Mouse (Mus musculus) fat pad, adult 2 months (tissue): ENCODE results near the gene Ackr2.

Experiments used
- DNase-seq: peaks from one replicate; pipeline ENCODE4 v3.0.0-alpha.2; 2011; ENCODE audit warnings: low read depth, low spot score; ENCODE audit errors: extremely low read depth

Gene Ackr2

GRCm38 (mm10) chr9:121915056-121915455 lies 16.9 kb downstream of the Ackr2 start:
- no peak for DNase-seq

DNA sequence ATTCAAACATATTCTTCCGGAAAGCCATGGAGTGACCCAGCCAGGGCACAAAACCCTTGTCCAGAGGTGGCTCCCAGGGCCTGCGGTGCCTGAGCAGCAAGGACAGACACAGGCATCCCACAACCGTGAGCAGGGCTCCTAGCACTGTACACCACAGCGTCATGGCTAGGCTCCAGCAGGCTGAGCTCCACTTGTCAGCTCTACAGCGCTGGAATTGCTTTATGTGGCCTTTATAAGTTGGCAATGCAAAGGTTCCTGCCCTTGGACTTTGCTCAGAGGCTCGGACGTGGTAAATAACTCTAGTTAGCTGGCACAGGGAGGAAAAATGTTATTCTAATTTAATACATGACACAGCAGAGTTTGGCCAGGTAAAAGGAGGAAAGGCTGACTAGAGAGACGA lies 17.9 kb downstream of the Ackr2 start, which contains the start of gene Cyp8b1:
Cyp8b1 (minus strand) TSS at position 204 of the 400 bp plus-strand sequence.
- no peak for DNase-seq

DNA sequence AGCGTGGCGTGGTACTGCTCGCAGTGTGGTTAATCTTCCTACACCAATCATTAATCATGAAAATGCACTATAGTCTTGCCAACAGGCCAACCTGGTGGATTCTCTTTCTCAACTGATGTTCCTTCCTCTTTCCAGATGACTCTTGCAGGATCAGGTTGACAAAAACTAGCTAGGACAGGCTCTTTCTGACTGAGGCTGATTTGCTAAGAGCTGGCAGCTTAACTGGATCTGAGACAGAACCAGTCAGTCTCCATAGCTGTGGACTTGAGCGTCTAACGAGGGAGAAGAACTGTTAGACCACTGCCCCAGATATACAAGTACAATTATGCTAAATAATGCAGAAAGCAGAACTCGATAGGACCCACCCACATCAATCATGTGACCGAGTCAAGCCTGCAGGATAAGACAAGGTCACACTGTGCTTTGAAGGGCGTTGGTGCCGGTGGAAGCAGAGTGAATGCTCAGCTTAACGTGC lies 20.9 kb downstream of the Ackr2 start:
- peak; percentile 92 for DNase-seq

- no peak for DNase-seq
Measured at GRCm38 (mm10) chr9:121923443-121923842, 25.3 kb downstream of the Ackr2 start.

DNA sequence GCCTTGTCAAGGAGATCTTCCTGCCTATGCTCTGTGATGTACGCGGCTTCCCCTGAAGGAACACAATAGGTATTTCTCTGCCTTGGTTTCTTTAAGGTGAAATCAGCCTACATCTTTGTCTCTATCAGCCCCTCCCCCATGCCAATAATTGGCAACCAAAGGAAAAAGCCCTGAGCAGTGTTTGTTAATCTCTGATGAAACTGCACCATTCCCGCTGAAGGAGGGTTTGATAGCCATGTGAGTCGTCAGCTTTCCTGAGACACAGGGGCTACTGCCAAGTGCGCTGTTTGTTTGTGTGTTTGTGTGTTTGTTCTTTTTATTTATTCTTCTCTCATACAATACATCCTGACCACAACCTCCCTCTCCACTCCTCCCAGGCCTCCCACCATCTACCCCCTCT lies 25.8 kb downstream of the Ackr2 start:
- no peak for DNase-seq

GRCm38 (mm10) chr9:121924901-121925560 lies 26.9 kb downstream of the Ackr2 start:
- no peak for DNase-seq

DNA sequence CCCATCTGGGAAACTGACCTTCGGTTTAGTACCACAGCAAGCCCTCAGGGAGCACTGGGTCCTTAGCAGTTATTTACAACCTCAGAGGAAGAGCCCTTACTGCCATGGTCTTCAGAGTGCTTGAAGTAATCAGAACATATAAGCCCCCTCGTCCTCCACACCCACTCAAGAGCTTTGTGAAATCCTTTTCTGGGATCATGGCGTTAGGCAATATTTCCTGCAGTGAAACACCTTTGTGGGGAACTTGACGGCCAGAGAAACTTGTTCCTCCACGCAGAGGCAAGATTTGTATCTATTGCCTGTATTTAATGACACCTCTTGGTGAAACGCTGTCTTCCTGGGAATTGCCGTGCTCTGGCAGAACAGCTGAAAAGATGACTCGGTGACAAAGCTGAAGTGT lies 27.8 kb downstream of the Ackr2 start:
- peak; percentile 94 for DNase-seq

GRCm38 (mm10) chr9:121926634-121927405 lies 28.7 kb downstream of the Ackr2 start:
- no peak for DNase-seq

- DNase-seq: no peak
Measured at GRCm38 (mm10) chr9:121927721-121928120, 29.6 kb downstream of the Ackr2 start.

DNA sequence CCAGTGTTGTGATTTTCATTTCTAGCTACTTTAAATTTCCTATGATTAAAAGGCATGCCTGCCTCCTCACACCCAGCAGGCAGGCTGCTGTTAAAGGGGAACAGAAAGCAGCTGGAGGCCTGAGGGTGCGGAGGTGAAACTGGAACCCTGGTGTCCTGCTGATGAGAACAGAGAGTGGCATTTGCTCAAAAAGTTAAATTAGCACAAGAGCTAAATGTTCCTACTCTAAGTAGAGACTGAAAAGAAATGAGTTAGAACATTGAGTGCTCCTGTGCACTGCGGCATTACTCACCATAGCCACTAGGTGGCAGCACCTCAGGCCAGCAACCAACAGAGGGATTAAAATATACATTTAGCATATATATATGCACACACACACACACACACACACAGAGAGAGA lies 30.3 kb downstream of the Ackr2 start:
- no peak for DNase-seq

- no peak for DNase-seq
Measured at GRCm38 (mm10) chr9:121934856-121935255, 36.7 kb downstream of the Ackr2 start.

GRCm38 (mm10) chr9:121936952-121937351 lies 38.8 kb downstream of the Ackr2 start:
- DNase-seq: no peak

- DNase-seq: no peak
Measured at GRCm38 (mm10) chr9:121937451-121937864, 39.3 kb downstream of the Ackr2 start.

DNA sequence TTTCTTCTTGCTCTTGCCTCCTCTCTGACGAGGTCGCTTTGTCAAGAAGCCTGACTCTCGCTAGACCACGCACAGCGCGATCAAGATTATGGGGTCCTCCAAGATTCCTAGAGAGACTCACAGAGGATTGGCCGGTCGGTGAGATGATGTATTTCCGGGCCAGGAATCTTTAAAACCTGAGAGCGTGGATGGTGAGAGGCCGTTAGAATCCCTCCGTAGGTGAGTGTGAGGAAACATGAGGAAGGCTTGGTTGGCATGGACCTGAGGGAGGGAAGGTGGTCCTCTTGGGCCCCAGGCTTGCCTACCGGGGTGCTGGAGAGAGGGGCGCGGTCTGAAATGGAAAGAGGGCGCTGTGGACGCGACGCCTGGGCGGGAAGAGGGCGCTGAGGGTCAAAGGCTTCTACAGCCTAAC lies 39.8 kb downstream of the Ackr2 start:
- no peak for DNase-seq

DNA sequence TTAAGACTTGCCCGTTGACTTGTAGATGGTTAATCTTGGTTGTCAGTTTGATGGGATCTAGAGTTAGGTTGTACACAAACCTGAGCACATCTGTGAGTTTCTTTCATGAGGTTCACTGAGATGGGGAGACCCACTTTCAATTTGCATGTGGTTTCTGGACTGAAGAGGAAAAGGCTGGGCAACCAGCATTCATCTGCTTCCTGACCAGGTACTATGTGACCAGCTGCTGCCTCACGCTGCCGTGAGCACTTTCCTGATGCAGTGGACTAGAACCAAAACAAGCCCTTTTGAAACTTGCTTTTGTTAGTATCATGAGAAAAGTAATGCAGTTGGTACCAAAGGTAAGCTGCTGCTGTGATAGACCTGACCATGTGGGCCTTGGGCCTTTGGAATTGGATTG lies 44.9 kb downstream of the Ackr2 start:
- no peak for DNase-seq

DNA sequence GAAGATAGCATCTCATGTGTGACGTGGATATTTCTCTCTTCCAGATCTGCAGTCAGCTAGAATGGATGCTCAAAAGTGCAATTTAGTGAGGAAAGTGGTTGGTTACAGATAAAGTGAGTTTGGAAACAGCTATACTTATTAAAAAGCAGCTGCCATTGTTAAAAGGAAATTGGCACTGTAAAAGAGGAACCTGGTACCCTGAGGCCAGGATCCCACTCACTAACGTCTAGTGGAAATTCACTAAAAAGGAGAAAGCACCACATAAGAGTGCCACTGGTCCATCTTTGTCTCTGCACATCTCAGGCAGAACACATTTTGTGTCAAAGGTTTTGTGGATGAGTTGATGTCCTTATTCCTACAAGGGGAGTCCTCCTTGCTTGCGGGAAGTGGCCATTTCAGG lies 45.5 kb downstream of the Ackr2 start:
- no peak for DNase-seq

DNA sequence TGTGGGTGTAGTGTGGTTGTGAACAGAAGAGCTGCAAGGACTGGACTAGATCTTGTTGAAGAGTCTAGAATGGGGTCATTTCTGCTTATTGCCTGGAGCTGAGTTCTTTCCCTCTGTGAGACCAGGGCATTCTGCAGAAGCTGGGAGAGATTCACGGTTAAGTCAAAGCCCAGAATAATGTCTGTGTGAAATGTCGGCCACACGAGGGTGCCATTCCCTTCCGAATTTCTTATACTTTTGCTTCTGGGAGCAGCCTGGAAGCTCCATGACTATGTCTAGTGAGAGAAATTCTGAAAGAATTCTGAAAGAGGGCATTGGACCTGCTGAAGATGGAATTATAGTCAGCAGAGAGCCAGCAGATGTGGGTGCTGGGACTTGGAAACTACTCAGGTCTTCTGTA lies 49.6 kb downstream of the Ackr2 start:
- DNase-seq: no peak

DNA sequence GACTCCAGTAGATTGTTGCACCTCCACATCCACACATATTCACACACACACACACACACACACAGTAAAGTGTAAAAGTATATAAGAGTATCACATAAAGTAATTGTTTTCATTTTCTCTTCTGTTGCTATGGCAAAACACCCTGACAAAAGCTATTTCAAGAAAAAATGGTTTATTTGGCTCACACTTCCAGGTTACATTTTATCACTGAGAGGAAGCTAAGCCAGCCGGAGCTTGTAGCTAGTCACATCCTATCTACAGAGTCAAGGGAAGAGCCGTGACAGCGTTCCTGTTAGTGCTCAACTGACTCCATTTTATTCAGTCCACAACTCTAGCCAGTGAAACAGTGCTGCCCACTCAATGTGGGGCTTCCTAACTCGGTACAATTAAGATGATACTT lies 50.3 kb downstream of the Ackr2 start:
- DNase-seq: no peak

DNA sequence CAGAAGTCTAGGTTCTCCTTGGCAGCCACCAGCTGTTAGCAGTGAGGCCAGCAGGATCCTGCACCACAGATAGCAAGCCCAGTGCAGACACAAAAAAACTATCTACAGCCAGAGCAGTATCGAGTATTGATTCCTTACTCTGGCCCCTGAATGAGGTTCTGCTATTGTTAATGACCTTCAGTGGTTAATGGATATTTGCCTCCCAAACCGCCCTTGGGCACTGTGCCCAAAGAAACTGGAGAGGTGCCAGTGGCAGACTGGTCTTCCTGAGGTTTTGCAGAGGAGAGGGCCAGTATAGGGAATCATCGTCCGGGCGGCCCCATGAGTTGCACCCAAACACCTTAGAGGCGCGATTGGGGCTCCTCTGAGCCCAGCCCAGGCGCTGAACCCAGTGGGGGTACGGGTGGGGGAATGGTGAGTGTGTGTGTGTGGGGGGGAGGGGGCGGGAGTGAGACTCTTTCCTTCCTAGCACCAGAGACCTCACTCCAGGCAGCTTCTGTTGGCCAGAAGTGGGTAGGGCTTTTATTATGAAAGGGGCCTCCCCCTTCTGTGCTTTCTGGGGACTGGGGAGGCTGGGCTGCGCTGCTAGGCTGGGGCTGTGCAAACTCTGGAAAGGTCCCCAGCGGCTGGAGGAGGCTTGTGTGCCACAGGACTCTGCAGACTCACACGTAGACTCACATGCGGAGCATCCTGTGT lies 52.4 kb downstream of the Ackr2 start, which contains the start of gene Fam198a:
Fam198a (plus strand) TSS at position 571 of the 696 bp plus-strand sequence.
- no peak for DNase-seq

GRCm38 (mm10) chr9:121951114-121951423 lies 52.9 kb downstream of the Ackr2 start:
- no peak for DNase-seq

- DNase-seq: no peak
Measured at GRCm38 (mm10) chr9:121952596-121952995, 54.4 kb downstream of the Ackr2 start.
